Mouse (Mus musculus): ENCODE data around the gene Enah. TPM values are rescaled to one million over a fixed set of nuclear protein-coding genes. Genes with fewer than 3 reads are reported as not detected.

Gene Enah
- total RNA-seq, 2 experiments from 2014 or later = 158 to 182 TPM

GRCm38 (mm10) chr1:182028231-182029210 is 8.7 kb upstream of the Enah start:
- DNase-seq (ENCODE audit: extremely low spot score in 1 of 2, low spot score in 1 of 2) = no peak

GRCm38 (mm10) chr1:182027426-182027979 is 7.7 kb upstream of the Enah start:
- no peak for DNase-seq (ENCODE audit: extremely low spot score in 1 of 2, low spot score in 1 of 2)

- no peak for DNase-seq (ENCODE audit: extremely low spot score in 1 of 2, low spot score in 1 of 2)
Observed at GRCm38 (mm10) chr1:182026821-182027220, 7.0 kb upstream of the Enah start.

- DNase-seq (ENCODE audit: extremely low spot score in 1 of 2, low spot score in 1 of 2) = no peak
Observed at GRCm38 (mm10) chr1:182026120-182026519, 6.3 kb upstream of the Enah start.

GRCm38 (mm10) chr1:182021691-182022299 is 2.0 kb upstream of the Enah start:
- no peak for DNase-seq (ENCODE audit: extremely low spot score in 1 of 2, low spot score in 1 of 2)

- DNase-seq (ENCODE audit: extremely low spot score in 1 of 2, low spot score in 1 of 2) = no peak
Observed at GRCm38 (mm10) chr1:182020831-182021460, 1.2 kb upstream of the Enah start.

GRCm38 (mm10) chr1:182019266-182019925 is 394 bp downstream of the Enah start:
- DNase-seq (ENCODE audit: extremely low spot score in 1 of 2, low spot score in 1 of 2) = peak in 1 of 2 experiments; percentile 41

- DNase-seq (ENCODE audit: extremely low spot score in 1 of 2, low spot score in 1 of 2) = peak; percentile 29 to 37
Observed at GRCm38 (mm10) chr1:182018397-182019265, 1.2 kb downstream of the Enah start.

GRCm38 (mm10) chr1:182005831-182006230 is 14.0 kb downstream of the Enah start:
- DNase-seq (ENCODE audit: extremely low spot score in 1 of 2, low spot score in 1 of 2) = no peak

- DNase-seq (ENCODE audit: extremely low spot score in 1 of 2, low spot score in 1 of 2) = no peak
Observed at GRCm38 (mm10) chr1:181998673-181999072, 21.1 kb downstream of the Enah start.

GRCm38 (mm10) chr1:181997791-181998190 is 22.0 kb downstream of the Enah start:
- no peak for DNase-seq (ENCODE audit: extremely low spot score in 1 of 2, low spot score in 1 of 2)

- no peak for DNase-seq (ENCODE audit: extremely low spot score in 1 of 2, low spot score in 1 of 2)
Observed at GRCm38 (mm10) chr1:181993597-181993996, 26.2 kb downstream of the Enah start.

GRCm38 (mm10) chr1:181988367-181988766 is 31.4 kb downstream of the Enah start:
- DNase-seq (ENCODE audit: extremely low spot score in 1 of 2, low spot score in 1 of 2) = no peak

GRCm38 (mm10) chr1:181987226-181987625 is 32.6 kb downstream of the Enah start:
- no peak for DNase-seq (ENCODE audit: extremely low spot score in 1 of 2, low spot score in 1 of 2)

- DNase-seq (ENCODE audit: extremely low spot score in 1 of 2, low spot score in 1 of 2) = no peak
Observed at GRCm38 (mm10) chr1:181985880-181986279, 33.9 kb downstream of the Enah start.

GRCm38 (mm10) chr1:181984811-181985210 is 35.0 kb downstream of the Enah start:
- no peak for DNase-seq (ENCODE audit: extremely low spot score in 1 of 2, low spot score in 1 of 2)

GRCm38 (mm10) chr1:181980017-181980719 is 39.6 kb downstream of the Enah start:
- DNase-seq (ENCODE audit: extremely low spot score in 1 of 2, low spot score in 1 of 2) = no peak

- DNase-seq (ENCODE audit: extremely low spot score in 1 of 2, low spot score in 1 of 2) = no peak
Observed at GRCm38 (mm10) chr1:181975510-181975909, 44.3 kb downstream of the Enah start.

- no peak for DNase-seq (ENCODE audit: extremely low spot score in 1 of 2, low spot score in 1 of 2)
Observed at GRCm38 (mm10) chr1:181974897-181975296, 44.9 kb downstream of the Enah start.
